ENCODE assay signal across 8 mouse cellular contexts in the genomic region with DNA sequence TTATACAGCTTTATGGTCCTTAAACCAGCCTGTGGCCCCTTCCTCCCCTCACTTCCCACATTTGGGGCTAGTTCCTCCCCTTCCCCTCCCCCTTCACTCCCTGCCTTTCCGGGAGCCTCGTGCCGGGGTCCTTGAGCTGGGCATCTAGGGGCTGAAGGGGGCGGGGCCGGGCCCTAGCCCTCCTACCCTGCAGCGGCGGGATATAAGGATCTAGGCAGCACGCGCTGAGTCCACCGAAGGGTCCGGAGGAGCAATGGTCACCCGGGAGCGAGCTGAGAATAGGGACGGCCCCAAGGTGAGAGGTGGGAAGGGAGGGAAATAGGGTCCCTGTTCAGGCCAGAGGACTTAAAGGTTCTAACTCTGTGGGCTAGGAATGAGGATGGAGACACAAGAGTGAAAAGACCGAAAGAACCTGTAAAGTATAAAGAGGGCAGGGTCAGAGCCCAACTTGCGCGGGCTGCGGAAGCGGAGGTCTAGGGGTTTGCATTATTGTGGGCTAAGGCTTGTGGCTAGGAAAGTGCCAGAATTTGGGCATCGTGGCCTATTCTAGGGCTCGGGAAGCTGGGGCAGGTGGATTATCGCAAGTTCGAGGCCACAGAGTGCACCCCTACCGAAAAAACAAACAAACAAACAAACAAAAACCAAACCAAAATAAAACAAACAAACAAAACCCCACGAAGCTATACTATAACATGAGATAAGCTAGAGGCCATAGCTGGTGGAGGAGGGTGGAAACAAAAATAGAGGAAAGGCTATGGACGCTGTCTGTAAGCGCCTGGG. TPM values are rescaled to one million over a fixed set of nuclear protein-coding genes. Genes with fewer than 3 reads are reported as not detected.
A peak's percentile ranks its signal among the peaks of the same experiment; 100 is the strongest.
DNase-seq lines count a peak whose midpoint lies in the region; ATAC-seq and TF ChIP-seq lines count a peak whose summit lies in the region.

Hes7 (plus strand) TSS at position 184 of the 780 bp plus-strand sequence.

- H3K27ac ChIP-seq in forebrain, embryonic 13.5 days = no peak within 1 kb of the TSS
- peak within 1 kb of the TSS; percentile 80 for H3K27ac ChIP-seq in limb, embryonic 10.5 days
- H3K27ac ChIP-seq in neural tube, embryonic 12.5 days = no peak within 1 kb of the TSS

- no peaks in the 10 kb centered on the region for H3K9me3 ChIP-seq in G1E (replicated peaks)
- H3K9me3 ChIP-seq in forebrain, embryonic 13.5 days (replicated peaks) = no peaks in the 10 kb centered on the region
- H3K9me3 ChIP-seq in limb, embryonic 10.5 days (replicated peaks) = no peaks in the 10 kb centered on the region
- H3K9me3 ChIP-seq in neural tube, embryonic 12.5 days = no peaks in the 10 kb centered on the region

- ATAC-seq in G1E (ENCODE audit: extremely low read depth, insufficient number of reproducible peaks, low FRiP score, poor library complexity, severe bottlenecking) = no peak
- no peak for ATAC-seq in forebrain, embryonic 13.5 days
- no peak for ATAC-seq in neural tube, embryonic 12.5 days (ENCODE audit: low FRiP score, low read depth)

- H3K9ac ChIP-seq in forebrain, embryonic 13.5 days = peak within 1 kb of the TSS; percentile 79
- H3K9ac ChIP-seq in neural tube, embryonic 12.5 days = peak within 1 kb of the TSS; percentile 62

- H3K36me3 ChIP-seq in G1E (replicated peaks) = no peaks in the 10 kb centered on the region
- H3K36me3 ChIP-seq in forebrain, embryonic 13.5 days (ENCODE audit: poor library complexity, severe bottlenecking) = no peaks in the 10 kb centered on the region
- no peaks in the 10 kb centered on the region for H3K36me3 ChIP-seq in limb, embryonic 10.5 days
- H3K36me3 ChIP-seq in neural tube, embryonic 12.5 days = no peaks in the 10 kb centered on the region

- H3K4me1 ChIP-seq in G1E (ENCODE audit: insufficient read depth, low read depth, low read length) = peaks cover 68% of the 10 kb centered on the region
- H3K4me1 ChIP-seq in forebrain, embryonic 13.5 days = peaks cover 45% of the 10 kb centered on the region
- H3K4me1 ChIP-seq in limb, embryonic 10.5 days = peaks cover 57% of the 10 kb centered on the region
- H3K4me1 ChIP-seq in neural tube, embryonic 12.5 days = peaks cover 36% of the 10 kb centered on the region

- WGBS in forebrain, embryonic 13.5 days = 2% methylated on average over 27 of the region's 27 CpGs
- under 1% methylated on average over 27 of the region's 27 CpGs for WGBS in limb, embryonic 10.5 days
- 1% methylated on average over 27 of the region's 27 CpGs for WGBS in neural tube, embryonic 12.5 days

- intact Hi-C loops in left cerebral cortex, postnatal 36 days (cut with DNase I) = loop anchor here (5.0 kb wide), 1 partner anchor 33 kb away; the partner anchor contains the start of gene Vamp2

- peak within 1 kb of the TSS; percentile 79; the same call in 1 of the 2 replicates for H3K4me3 ChIP-seq in G1E (ENCODE audit: low read depth, low read length)
- peak within 1 kb of the TSS; percentile 75 for H3K4me3 ChIP-seq in forebrain, embryonic 13.5 days
- peak within 1 kb of the TSS; percentile 88 for H3K4me3 ChIP-seq in limb, embryonic 10.5 days
- H3K4me3 ChIP-seq in neural tube, embryonic 12.5 days = peak within 1 kb of the TSS; percentile 79

- no peak for TF ChIP-seq CTCF in G1E (IDR thresholded peaks at IDR 0.05; ENCODE audit: low read depth, low read length)

- peak within 1 kb of the TSS; percentile 71 for H3K4me2 ChIP-seq in forebrain, embryonic 13.5 days
- H3K4me2 ChIP-seq in neural tube, embryonic 12.5 days (replicated peaks) = peak within 1 kb of the TSS; percentile 97

- H3K27me3 ChIP-seq in G1E (ENCODE audit: insufficient read depth, low read length) = peaks cover 15% of the 10 kb centered on the region; the same call in 1 of the 2 replicates
- peaks cover 15% of the 10 kb centered on the region for H3K27me3 ChIP-seq in forebrain, embryonic 13.5 days
- H3K27me3 ChIP-seq in limb, embryonic 10.5 days (ENCODE audit: low read depth, poor library complexity, severe bottlenecking) = peaks cover 35% of the 10 kb centered on the region
- H3K27me3 ChIP-seq in neural tube, embryonic 12.5 days (replicated peaks) = peaks cover 18% of the 10 kb centered on the region; the same call in 1 of the 2 replicates

- peak; percentile 30 to 34 for DNase-seq in heart, adult 18-20 months
- DNase-seq in heart, adult 8-10 months (ENCODE audit: low spot score) = no peak
- no peak for DNase-seq in G1E (ENCODE audit: low spot score)
- DNase-seq in limb, embryonic 10.5 days (ENCODE audit: low spot score) = peak; percentile 77
- no peak for DNase-seq in spleen, postnatal 36 days (ENCODE audit: low spot score in 2 of 2)
- DNase-seq in left cerebral cortex, postnatal 36 days (ENCODE audit: low spot score in 2 of 2) = no peak

RNA-seq across cellular contexts. Expression of gene Hes7, which starts in this region (rescaled TPM):
- total RNA-seq in heart, adult 18-20 months (2021) = under 1 TPM in 1 of 2 experiments, not detected in 1; 0.15 TPM
- total RNA-seq in heart, adult 8-10 months (2022) = under 1 TPM in 1 of 4 experiments, not detected in 3; 0.12 TPM
- total RNA-seq in G1E (2014; fragmentation: Nextera tagmentation) (0.53 TPM in 1 of 2 replicates, not detected in the other), G1E (2017) (0.22 TPM in 1 of 2 replicates, not detected in the other)
- polyA plus RNA-seq in G1E (2012) = 1.2 and 2.0 TPM in 2 replicates
- 0.12 and 0.21 TPM in 2 replicates for polyA plus RNA-seq in forebrain, embryonic 13.5 days (2015; fragmentation: Nextera tagmentation; extraction: Ambion mirVana)
- polyA plus RNA-seq in limb, embryonic 10.5 days (2016; fragmentation: Nextera tagmentation; extraction: Ambion mirVana) = 0.53 and 0.90 TPM in 2 replicates
- 0.28 TPM in 2 replicates for polyA plus RNA-seq in neural tube, embryonic 12.5 days (2016; fragmentation: Nextera tagmentation; extraction: Ambion mirVana)
- 1 to 10 TPM in 1 of 2 experiments, under 1 TPM in 1; 0.79 to 1.3 TPM for total RNA-seq in left cerebral cortex, postnatal 36 days (2021)

Comparison
In these comparisons a context has a peak if more than half of its experiments do, and no peak if none do; other contexts are left out.
1. Peak in DNase-seq in heart, adult 18-20 months; RNA of the gene not detected or under 1 TPM.
2. Peak in DNase-seq, H3K4me3 ChIP-seq and H3K27ac ChIP-seq in limb, embryonic 10.5 days; RNA of the gene not detected or under 1 TPM.